Mouse (Mus musculus): ENCODE results near the gene Uvssa. TPM values are rescaled to one million over a fixed set of nuclear protein-coding genes. Genes with fewer than 3 reads are reported as not detected.

The Uvssa gene
- total RNA-seq, 2 experiments from 2014 or later = 2.9 to 3.4 TPM

- Histone ChIP-seq H3K27ac (no peak overlapping the region), H3K4me3 (no peak overlapping the region)
- no peak for TF ChIP-seq CTCF (IDR thresholded peaks at IDR 0.05)
- no peak for DNase-seq
- intact Hi-C loops (cut with DNase I) = no loop called here
Observed at GRCm38 (mm10) chr5:33349706-33350105, 28.6 kb upstream of the Uvssa start.

- no peak for DNase-seq
- intact Hi-C loops (cut with DNase I) = no loop called here
- Histone ChIP-seq H3K27ac (peak overlapping the region; percentile 25; the same call in 1 of the 2 replicates), H3K4me3 (no peak overlapping the region)
- no peak for TF ChIP-seq CTCF (IDR thresholded peaks at IDR 0.05)
Observed at GRCm38 (mm10) chr5:33351556-33352272, 26.6 kb upstream of the Uvssa start.

- no peak for TF ChIP-seq CTCF (IDR thresholded peaks at IDR 0.05)
- H3K27ac ChIP-seq = no peak overlapping the region
- intact Hi-C loops (cut with DNase I) = no loop called here
- no peak overlapping the region for H3K4me3 ChIP-seq
- DNase-seq = no peak
Observed at GRCm38 (mm10) chr5:33352273-33352645, 26.1 kb upstream of the Uvssa start.

- TF ChIP-seq CTCF (IDR thresholded peaks at IDR 0.05) = no peak
- DNase-seq = no peak
- intact Hi-C loops (cut with DNase I) = no loop called here
- H3K27ac ChIP-seq = no peak overlapping the region
- H3K4me3 ChIP-seq = no peak overlapping the region
Observed at GRCm38 (mm10) chr5:33353011-33353410, 25.3 kb upstream of the Uvssa start.

DNA sequence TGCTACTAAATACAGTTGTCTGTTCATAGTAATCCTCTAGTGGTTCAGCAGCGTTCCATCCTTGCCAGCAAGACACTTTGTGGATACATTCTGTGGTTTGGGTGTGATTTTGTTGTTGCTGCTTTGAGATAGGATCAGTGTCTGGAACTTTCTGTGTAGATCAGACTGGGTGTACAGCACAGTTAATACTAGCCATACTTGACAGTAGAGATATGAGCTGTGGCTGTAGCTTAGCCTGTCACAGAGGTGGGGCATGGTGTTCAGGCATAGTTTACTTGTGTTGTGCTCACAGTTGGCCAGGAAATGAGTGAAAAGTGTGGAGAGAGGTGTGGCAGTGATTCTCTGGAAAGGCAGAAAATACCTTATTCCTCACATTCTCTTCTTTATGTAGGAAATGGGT, 20.9 kb upstream of the Uvssa start:
- Histone ChIP-seq H3K27ac (peak overlapping the region; percentile 32; the same call in 1 of the 2 replicates), H3K4me3 (no peak overlapping the region)
- no peak for DNase-seq
- no peak for TF ChIP-seq CTCF (IDR thresholded peaks at IDR 0.05)
- intact Hi-C loops (cut with DNase I) = no loop called here

DNA sequence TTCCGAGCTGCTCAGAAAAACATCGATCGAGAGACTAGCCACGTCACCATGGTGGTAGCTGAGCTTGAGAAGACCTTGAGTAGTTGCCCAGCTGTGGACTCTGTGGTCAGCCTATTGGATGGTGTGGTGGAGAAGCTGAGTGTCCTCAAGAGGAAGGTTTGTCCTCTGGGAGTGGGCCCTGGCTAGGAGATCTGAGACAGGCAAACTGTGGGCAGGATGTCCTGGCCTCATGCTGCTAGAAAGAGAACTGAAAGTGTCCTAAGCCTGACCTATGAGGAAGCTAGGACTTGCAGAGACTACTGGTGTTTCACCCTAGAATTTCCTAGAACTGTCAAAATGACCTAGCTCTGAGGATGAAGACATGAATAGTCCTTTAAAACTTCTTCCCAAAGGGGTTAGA, 19.9 kb upstream of the Uvssa start:
- peak; percentile 30 for DNase-seq
- Histone ChIP-seq H3K4me3 (no peak overlapping the region), H3K27ac (peak overlapping the region; percentile 16)
- intact Hi-C loops (cut with DNase I) = no loop called here
- TF ChIP-seq CTCF (IDR thresholded peaks at IDR 0.05) = no peak

- Histone ChIP-seq H3K27ac (no peak overlapping the region), H3K4me3 (no peak overlapping the region)
- DNase-seq = no peak
- no peak for TF ChIP-seq CTCF (IDR thresholded peaks at IDR 0.05)
- intact Hi-C loops (cut with DNase I) = no loop called here
Observed at GRCm38 (mm10) chr5:33363263-33363662, 15.1 kb upstream of the Uvssa start.

GRCm38 (mm10) chr5:33368651-33369050, 9.7 kb upstream of the Uvssa start:
- H3K4me3 ChIP-seq = no peak overlapping the region
- DNase-seq = no peak
- intact Hi-C loops (cut with DNase I) = no loop called here
- no peak for TF ChIP-seq CTCF (IDR thresholded peaks at IDR 0.05)
- H3K27ac ChIP-seq = no peak overlapping the region

DNA sequence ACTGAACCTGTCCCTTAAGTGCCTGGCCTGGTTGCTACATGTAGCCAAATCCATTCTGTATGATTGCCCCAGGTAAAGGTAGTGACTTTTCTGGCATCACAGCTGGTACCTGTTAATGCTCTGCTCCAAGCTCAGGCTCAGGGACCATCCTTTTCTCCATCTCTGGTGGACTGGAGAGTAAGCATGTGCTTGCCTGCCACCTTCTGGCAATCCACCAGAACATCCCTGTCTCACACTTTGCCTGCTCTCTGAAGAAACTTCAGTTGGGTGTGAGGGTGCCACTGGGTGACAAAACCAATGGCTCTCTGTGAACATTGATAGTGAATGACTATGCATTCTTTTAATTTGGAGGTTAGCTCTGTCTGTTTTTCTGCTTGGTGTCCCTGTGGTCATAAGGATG, 7.2 kb upstream of the Uvssa start:
- H3K4me3 ChIP-seq = no peak overlapping the region
- intact Hi-C loops (cut with DNase I) = loop anchor here (2.0 kb wide), 1 partner anchor 100 kb away; no protein-coding TSS in a partner anchor
- no peak overlapping the region for H3K27ac ChIP-seq
- DNase-seq = no peak
- TF ChIP-seq CTCF (IDR thresholded peaks at IDR 0.05) = peak; percentile 35

DNA sequence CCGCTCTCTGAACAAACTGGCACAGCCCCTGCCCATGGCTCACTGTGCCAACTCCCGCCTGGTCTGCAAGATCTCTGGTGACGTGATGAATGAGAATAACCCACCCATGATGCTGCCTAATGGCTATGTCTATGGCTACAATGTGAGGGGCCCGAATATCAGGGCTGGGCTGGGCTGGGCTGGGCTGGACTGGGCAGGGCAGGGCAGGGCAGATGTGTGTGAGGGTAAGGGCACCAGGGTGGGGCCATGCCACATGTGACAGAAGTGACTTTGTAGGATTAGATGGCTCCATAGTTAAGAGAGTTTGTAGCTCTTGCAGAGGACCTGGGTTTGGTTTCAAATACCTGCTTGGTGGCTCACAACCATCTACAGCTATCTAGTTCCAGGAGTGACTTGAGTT, 6.7 kb upstream of the Uvssa start:
- no peak for TF ChIP-seq CTCF (IDR thresholded peaks at IDR 0.05)
- Histone ChIP-seq H3K27ac (no peak overlapping the region), H3K4me3 (no peak overlapping the region)
- intact Hi-C loops (cut with DNase I) = loop anchor here (2.0 kb wide), 1 partner anchor 101 kb away; no protein-coding TSS in a partner anchor
- no peak for DNase-seq

DNA sequence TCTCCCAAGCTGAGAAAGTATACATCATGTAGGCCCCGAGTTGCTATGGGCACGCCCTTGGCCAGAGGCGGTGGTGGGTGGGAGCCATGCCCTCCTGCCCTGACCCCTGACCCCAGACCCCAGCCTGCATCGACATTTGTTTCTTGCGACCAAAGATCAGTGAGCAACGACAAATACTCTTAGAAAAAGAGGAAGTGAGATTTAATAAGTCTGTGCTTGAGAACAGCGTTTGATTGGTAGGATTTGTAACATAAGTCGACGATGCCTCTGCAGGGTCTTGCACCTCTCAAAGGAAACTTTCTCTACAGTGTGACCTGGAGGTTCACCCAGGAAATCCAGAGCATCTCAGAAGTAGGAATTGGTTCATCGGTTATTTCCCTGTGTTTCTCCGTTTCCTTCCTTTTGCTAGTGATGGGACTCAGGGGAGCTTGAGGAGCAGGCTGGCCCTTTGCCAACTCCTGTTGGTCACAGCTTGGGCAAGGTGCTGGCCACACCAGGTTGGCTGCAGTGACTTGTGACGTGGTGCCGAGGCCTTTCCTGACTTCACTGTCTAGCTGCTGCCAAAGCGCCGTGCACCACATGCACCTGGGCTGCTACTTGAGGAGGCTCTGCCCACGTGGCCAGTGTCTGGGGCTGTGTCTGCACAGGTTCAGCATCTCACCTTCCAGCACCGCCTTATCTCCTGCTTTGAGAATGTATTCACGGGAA, 5.9 kb upstream of the Uvssa start:
- H3K27ac ChIP-seq = no peak overlapping the region
- intact Hi-C loops (cut with DNase I) = no loop called here
- H3K4me3 ChIP-seq = no peak overlapping the region
- DNase-seq = no peak
- TF ChIP-seq CTCF (IDR thresholded peaks at IDR 0.05) = no peak

DNA sequence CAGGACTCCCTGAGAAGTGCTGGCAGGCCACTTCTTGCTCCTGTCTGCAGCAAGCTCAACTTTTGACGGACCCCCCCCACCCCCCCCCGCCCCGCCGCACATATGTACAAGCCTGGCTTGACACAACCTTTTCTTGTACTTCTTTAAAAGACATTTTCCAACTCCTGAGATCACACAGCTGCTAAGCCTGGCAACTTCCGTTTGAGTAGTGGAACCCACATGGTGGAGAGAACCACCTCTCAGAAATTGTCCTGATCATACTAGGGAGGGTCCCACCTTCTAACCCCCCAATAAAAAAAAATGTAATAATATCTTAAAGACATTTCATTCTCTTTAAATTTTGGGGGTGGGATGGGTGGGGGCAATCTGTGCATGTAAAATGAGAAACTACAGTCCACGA, 1.2 kb upstream of the Uvssa start:
- H3K27ac ChIP-seq = peak overlapping the region; percentile 95

GRCm38 (mm10) chr5:33377801-33378301, 498 bp upstream of the Uvssa start:
- peak overlapping the region; percentile 78 for H3K4me3 ChIP-seq
- intact Hi-C loops (cut with DNase I) = loop anchor here (2.0 to 5.0 kb wide), 3 partner anchors 43 to 176 kb away; partner anchors contain the start of genes Ctbp1 and Maea
- no peak for TF ChIP-seq CTCF (IDR thresholded peaks at IDR 0.05)
- H3K27ac ChIP-seq = peak overlapping the region; percentile 95
- DNase-seq = peak; percentile 38

More for the DNA sequence above, 1.2 kb upstream of the Uvssa start:
- no peak for TF ChIP-seq CTCF (IDR thresholded peaks at IDR 0.05)
- intact Hi-C loops (cut with DNase I) = loop anchor here (5.0 kb wide), 1 partner anchor 175 kb away; no protein-coding TSS in a partner anchor
- H3K4me3 ChIP-seq = peak overlapping the region; percentile 78
- no peak for DNase-seq

All from gastrocnemius, adult 2 months (tissue).